Mouse (Mus musculus) G1E (cell line): Measurements from ENCODE around the gene Jade1.

Experiments used
- CTCF ChIP-seq: IDR thresholded peaks from 2 replicates; pipeline ENCODE4 v1.5.1; 2012; ENCODE audit warnings: low read depth, low read length, inconsistent platforms, mixed read lengths
- POLR2AphosphoS5 ChIP-seq: IDR thresholded peaks from 2 replicates; pipeline ENCODE4 v1.6.1; 2012; ENCODE audit warnings: low read depth, low read length, inconsistent platforms; ENCODE audit not compliant: insufficient replicate concordance
- TAL1 ChIP-seq: conservative IDR thresholded peaks from 2 replicates; pipeline ENCODE4 v1.6.1; 2012; ENCODE audit warnings: low read depth, low read length, inconsistent platforms, mixed read lengths

DNA sequence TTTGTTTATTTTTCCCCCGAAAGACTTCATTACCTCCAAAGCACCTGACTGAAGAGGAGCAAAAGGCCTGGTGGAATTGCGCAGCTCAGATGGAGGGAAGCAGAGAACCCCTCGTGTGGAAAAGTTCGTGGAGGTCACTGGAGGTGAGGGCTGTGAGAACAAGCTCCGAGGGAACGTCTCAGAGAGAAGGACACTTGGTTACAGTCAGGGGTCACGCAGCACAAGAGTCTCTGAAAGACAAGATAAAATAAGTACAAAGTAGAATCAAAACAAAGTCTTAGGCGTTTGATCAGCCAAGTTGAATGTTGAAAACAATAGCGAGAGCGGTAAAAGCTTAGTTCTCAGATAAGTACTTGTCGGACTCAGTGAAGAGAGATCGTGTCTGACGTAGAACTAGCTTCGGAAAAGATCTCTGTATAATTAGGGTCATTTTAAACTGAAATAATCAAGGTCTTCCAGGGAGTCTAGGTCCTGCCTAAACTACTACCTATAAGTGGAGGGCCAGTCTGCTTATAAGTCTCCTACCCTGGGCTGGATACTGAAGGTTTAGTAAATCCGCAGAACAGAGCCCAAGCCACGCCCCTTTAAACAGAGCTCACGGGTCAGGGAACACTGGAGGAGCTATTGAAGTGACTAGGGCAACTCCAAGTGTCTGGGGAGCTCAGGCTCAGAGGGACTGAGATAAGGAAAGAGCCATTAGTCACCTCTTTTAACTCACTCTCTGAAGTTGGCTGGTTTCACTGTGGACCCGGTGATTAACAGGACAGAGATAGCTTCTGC, 33.1 kb upstream of the Jade1 start:
- TF ChIP-seq CTCF (no peak), POLR2AphosphoS5 (no peak), TAL1 (no peak)
